Mouse (Mus musculus): Measurements from ENCODE around the gene Cebpa. TPM values are rescaled to one million over a fixed set of nuclear protein-coding genes. Genes with fewer than 3 reads are reported as not detected.

The Cebpa gene
- 10 to 100 TPM in 1 of 2 experiments, 1 to 10 TPM in 1; 2.1 to 19.6 TPM for total RNA-seq (2021)
- long read RNA-seq, experiment 1, partial matches to known transcripts, result 0 of 1 reads
- long read RNA-seq, experiment 1, other reads (novel, unspliced or antisense), result 0 of 1 reads
- long read RNA-seq, experiment 2, partial matches to known transcripts, result 0 of 4 reads
- long read RNA-seq, experiment 2, other reads (novel, unspliced or antisense), result 0 of 4 reads

- peak; percentile 94 for DNase-seq
Observed at GRCm38 (mm10) chr7:35118841-35119413, at the start of gene Cebpa. TSS of gene Cebpa (plus strand) at chr7:35119293.

DNA sequence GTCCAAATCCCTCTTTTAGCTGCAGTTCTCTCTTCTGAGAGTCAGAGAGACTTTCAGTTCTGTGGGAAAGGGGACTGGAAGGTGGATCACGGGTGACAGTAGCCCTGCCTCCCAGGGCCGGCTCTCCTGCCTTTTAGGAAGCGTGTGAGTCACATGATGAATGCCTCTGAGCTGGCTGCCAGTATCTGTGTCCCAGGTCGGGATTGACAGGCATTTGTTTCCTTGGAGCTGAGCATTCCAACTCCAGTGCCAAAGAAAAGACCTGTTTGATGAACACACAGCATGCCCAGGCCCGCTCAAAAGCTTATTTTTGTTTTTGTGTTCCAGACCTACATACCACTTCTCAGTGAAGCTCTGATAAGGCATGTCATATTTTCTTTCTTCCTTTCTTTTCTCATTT, 42.4 kb upstream of the Cebpa start:
- no peak for DNase-seq

GRCm38 (mm10) chr7:35080843-35081338, 38.2 kb upstream of the Cebpa start:
- DNase-seq, result peak; percentile 62

DNA sequence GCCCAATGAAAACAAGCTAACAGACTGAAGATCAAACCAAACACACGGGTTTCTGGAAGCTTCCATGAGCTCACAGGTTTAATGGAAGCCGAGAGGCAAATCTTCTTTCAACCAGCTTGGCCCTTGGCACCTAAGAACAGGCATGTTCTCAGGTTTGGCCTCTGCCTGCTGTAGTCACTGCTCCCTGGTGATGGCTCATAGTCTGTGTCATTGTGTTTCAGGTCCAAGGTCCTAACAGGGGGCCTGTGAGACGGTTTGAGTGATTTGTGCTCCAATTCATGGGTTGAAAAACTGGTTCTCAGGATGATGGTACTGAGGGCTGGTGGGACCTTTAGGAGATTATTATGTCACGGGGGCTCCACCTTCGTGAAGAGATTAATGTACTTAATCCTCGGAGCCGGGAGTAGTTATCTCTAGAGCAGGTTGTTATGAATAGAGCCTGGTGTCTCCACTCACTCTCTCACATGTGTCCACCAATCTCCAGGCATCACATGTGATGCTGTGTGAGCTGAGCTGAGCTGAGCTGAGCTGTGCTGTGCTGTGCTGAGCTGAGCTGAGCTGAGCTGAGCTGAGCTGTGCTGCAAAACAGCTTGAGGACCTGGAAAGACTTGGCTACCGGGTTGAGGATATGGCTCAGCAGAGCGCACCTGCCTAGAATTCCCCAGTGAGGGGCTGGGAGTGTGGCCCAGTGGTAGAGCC, 37.5 kb upstream of the Cebpa start:
- no peak for DNase-seq

DNA sequence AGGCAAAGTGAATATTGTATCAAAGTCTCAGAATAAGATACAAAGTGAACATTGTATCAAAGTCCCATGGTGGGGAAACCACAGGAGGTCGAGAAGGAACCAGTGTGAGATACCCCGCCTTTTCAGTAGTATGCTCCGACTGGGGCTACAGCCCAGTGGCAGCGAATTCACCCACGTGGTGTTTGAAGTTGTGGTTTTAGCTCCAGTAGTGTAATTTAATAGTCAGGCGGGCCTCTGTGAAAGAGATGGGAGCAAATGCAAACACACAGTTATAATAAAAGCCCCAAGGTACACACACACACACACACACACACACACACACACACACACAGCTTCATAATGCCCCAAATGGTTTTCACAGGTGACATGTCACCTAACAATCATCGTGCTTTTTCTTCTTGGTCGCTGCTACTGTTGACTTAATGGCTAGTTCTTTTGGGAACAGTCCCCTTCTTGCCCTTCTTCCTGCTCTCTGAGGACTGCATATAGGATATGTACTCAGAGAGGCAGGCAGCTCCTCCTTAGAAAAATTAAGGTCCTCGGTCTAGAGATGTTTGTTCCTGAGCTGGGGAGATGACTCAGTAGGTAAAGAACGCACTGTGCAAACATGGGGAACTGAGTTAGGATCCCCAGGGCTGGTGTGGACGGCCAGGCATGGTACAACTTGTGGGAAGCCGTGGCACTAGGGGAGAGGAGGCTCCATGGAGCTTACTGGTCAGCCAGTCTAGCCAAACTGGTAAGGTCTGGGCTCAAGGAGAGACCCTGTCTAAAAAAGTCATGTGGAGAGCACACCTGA, 34.3 kb upstream of the Cebpa start:
- no peak for DNase-seq

DNA sequence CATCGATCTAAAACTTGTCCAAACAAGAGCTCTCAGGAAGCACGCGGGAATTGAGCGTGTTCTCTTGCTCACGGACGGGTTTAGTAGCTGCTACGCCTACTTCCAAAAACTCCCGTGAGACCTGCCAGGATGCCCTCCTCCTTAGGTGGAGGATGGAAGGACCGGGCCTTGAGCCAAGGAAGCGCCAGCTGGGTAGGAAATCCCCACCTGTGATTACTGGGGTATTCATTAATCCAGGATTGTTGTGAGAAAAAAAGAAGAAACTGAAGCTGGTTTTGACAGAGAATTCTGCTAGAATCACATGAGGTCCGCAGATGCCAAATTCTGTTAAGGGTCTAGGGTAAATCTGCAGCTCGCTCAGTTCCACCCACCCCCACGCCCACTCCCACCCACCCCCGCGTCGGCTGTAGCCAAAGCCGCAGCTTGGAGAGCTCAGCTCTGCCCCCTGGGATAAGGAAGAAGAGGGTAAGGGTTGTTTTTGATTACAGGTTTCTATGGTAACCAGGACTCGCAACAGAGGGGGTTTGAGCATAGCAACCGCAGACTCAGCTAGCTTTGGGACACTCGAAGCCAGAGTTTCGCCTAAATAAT, 32.7 kb upstream of the Cebpa start:
- no peak for DNase-seq

DNA sequence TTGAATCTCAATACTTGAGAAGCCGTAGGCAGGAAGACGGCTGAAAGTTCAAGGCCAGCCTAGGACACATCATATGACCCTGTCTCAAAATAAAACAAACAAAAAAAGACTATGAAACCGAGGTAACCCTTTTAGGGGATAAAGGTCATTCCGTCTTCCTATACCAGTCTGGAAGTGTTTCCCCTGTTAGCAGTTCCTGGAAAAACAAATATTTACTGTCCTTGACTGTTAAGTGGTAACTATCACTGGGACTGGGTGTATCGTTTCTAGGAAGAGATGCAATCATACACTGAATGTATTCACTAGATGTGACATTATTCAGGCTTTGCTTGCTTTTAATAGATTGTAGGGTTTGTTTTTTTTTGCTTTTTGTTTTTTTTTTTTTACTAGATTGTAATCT, 28.5 kb upstream of the Cebpa start:
- DNase-seq, result no peak

DNA sequence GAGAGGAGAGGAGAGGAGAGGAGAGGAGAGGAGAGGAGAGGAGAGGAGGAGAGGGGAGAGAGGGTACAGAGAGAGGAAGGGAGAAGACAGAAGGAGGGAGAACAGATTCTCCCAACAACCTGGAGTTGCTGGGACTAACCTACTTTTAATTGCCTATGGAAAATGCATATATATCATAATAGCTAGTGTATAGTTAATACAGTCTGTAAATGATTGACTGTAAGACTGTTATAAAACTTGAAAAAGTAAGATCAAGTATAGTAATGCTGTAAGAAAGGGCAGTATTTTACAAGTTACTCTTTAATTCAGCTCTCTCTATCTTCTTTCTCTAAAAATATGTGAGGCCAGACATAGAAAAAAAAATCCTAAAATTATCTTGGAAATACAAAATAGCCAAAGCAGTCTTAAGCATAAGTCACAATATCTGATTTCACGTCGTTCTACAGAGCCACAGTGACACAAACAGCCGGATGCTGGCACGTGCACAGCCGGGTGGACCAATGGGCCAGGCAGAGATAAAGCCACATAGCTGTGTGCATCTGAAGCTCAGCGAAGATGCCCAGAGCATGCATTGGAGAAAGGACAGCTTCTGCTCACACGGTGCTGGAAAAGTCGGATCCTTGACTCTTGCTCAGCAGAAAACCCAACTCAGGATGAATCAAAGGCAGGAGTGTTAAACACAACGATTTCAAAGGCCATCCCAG, 24.0 kb upstream of the Cebpa start:
- no peak for DNase-seq

DNA sequence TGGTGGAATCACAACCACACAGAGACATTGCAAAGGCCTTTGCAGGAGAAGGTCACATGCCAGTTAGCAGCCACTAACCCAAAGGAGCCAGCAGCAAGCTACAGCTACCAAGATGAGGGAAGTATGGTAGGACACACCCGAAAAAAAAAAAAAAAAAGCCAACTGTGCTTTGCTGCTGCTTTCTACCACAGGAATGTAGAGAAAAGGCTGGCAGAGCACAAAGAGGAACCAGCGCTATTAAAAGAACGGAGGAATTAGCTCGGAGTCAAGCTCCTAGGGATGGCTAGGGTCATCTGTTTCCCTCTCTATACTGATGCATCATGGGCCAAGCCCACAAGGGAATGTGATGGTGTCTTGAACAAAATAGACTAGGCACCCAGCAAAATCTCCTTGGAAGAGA, 20.3 kb upstream of the Cebpa start:
- no peak for DNase-seq

DNA sequence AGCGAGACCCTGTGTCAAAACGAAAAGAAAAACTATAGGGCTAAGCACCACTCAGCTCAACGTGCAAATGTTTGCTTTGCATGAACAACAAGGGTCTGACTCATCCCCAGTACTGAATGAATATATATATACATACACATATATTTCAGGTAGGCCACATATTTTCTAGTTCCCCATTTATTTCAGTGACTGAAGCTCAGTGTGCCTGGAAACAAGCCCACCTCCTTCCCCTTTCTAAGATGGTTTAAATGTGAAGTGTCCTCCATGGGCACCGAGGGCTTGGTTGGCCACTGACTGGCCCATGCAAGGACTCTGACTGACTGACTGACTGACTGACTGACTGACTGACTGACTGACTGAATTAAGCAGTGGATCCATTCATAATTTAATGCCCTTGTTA, 19.6 kb upstream of the Cebpa start:
- DNase-seq, result no peak

DNA sequence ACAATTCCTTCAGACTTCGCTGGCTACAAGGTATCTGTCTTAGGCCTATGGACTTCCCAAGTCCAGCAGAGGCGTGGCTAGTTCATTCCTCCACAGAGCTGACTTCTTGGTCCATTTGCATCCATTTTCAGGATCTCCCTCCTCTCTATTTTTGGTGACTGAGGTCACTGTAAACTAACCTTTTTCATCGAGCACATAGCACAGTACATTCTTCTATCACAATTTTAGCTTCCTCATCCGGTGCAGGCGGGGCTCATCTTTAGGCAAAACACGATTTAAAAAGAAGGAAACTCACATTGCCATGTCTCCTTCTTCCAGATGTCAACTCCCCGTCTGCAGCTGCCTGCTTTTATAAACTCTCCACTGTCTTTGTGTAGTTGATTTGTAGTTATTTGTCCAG, 12.5 kb upstream of the Cebpa start:
- no peak for DNase-seq

DNA sequence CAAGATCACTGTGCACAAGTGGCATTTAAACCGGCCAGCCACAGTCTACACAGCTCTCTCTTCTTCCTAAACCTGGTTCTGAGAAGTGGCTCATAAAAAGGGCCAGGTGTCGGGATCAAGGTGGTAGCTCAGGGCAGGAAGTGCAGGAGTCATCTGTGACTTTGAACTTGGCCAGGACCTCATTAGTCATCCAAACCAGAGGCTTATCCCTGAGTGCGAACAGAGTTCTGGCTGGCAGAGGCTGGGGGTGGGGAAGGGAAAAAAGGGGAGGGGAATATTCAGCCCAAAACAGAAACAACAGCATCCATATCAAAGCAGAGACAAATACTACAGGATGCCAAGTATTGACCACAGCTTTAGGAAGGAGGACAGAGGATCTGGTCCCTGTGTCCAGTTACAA, 11.5 kb upstream of the Cebpa start:
- DNase-seq, result no peak

GRCm38 (mm10) chr7:35108046-35108445, 11.0 kb upstream of the Cebpa start:
- no peak for DNase-seq

- DNase-seq, result no peak
Observed at GRCm38 (mm10) chr7:35108663-35109062, 10.4 kb upstream of the Cebpa start.

- no peak for DNase-seq
Observed at GRCm38 (mm10) chr7:35113136-35113535, 6.0 kb upstream of the Cebpa start.

GRCm38 (mm10) chr7:35113721-35114120, 5.4 kb upstream of the Cebpa start:
- DNase-seq, result no peak

- DNase-seq, result no peak
Observed at GRCm38 (mm10) chr7:35116524-35116923, 2.6 kb upstream of the Cebpa start.

GRCm38 (mm10) chr7:35117052-35117451, 2.0 kb upstream of the Cebpa start:
- no peak for DNase-seq

GRCm38 (mm10) chr7:35117761-35118098, 1.4 kb upstream of the Cebpa start:
- DNase-seq, result no peak

GRCm38 (mm10) chr7:35118099-35118781, 853 bp upstream of the Cebpa start:
- peak; percentile 74 for DNase-seq

GRCm38 (mm10) chr7:35119506-35120145, 533 bp downstream of the Cebpa start:
- DNase-seq, result peak; percentile 40

Measured in gastrocnemius, postnatal 25 days (tissue).